Mouse (Mus musculus): ENCODE measurements around the gene Ntm.

DNA sequence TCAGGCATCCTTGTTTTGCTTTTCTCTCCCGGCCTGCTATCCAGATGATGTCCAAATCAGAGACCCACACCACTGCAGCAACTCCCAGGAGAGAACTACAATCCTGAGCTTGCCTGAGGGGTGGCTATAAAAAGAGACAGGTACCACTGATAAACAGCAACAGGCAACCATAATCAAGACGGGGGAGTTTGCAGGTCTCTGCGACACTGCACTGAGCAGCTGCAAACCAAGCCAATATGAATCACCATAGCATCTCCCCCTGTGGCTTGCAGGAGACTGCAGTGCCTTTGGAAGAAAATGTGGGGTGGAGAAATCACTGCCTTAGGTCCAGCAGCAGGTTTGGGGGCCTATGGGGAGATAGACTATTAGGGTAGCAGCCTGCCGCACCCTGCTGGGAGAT is 65.5 kb downstream of the Ntm start:
- TF ChIP-seq CTCF (IDR thresholded peaks at IDR 0.05; ENCODE audit: control insufficient read depth, insufficient read depth, low read length) (no peak), POLR2A (IDR thresholded peaks at IDR 0.05; ENCODE audit: borderline replicate concordance, control insufficient read depth, low read depth, low read length) (no peak)

Measured in bone marrow, adult 2 months (tissue).